In the genomic region with DNA sequence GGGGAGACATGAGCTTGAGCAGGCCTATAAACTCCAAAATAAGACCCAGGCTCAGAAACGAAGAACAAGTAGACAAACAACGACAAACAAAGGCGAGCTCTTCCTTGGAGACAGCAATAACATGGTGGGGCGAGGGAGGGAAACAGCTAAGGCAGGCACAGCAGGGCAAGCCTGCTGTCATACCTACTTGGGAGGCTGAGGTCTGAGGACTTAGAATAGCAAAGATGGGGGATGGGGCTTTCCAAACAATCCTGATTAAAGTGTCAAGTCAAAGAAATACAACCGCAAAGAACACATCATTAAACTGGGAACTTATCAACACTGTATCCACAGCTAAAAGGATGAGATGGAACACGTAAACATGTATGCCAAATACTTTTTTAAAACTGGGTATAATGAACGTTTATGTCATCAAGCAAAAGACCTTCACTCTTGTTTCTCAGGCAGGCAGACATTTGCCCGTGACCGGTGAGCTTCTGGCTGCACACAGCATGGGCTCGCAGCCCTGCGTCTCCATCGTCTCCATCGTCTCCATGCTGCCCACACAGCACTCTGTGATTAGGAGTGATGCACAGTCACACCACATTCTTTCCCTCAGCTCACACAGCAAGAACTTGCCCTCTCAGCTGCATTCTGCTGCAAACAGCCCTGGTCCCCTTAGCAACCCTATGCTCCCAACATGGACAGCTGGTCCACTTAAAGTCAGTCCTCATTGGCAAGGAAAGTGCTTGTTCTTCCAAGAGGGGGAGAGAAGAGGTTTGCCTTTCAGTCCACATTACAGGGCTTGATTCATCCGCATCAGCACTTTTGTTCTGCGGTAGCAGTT, we compare ENCODE assay signal across 8 mouse cellular contexts. TPM values are rescaled to one million over a fixed set of nuclear protein-coding genes. Genes with fewer than 3 reads are reported as not detected.
DNase-seq lines count a peak whose midpoint lies in the region; ATAC-seq lines count a peak whose summit lies in the region.

No protein-coding gene starts in this region.

- H3K27ac ChIP-seq in forebrain, embryonic 13.5 days, result peak overlapping the region; percentile 26
- H3K27ac ChIP-seq in midbrain, embryonic 14.5 days (replicated peaks; ENCODE audit: low read depth, low read length), result peak overlapping the region; percentile 68

- no peak overlapping the region for H3K4me2 ChIP-seq in forebrain, embryonic 13.5 days
- no peak overlapping the region; the same call in 1 of the 2 replicates for H3K4me2 ChIP-seq in midbrain, embryonic 14.5 days (ENCODE audit: low read length)

- peaks cover 76% of the 10 kb centered on the region for H3K36me3 ChIP-seq in megakaryocyte, embryonic 14.5 days (replicated peaks; ENCODE audit: low read length)
- peaks cover 15% of the 10 kb centered on the region for H3K36me3 ChIP-seq in forebrain, embryonic 13.5 days (ENCODE audit: poor library complexity, severe bottlenecking)
- no peaks in the 10 kb centered on the region for H3K36me3 ChIP-seq in midbrain, embryonic 14.5 days (ENCODE audit: control insufficient read depth, insufficient read depth, low read length)

- no peaks in the 10 kb centered on the region for H3K9me3 ChIP-seq in megakaryocyte, embryonic 14.5 days
- H3K9me3 ChIP-seq in forebrain, embryonic 13.5 days (replicated peaks), result no peaks in the 10 kb centered on the region
- H3K9me3 ChIP-seq in midbrain, embryonic 14.5 days (ENCODE audit: control insufficient read depth, low read length), result no peaks in the 10 kb centered on the region

- ATAC-seq in megakaryocyte, adult 5-6 weeks (ENCODE audit: poor library complexity, severe bottlenecking), result no peak
- ATAC-seq in forebrain, embryonic 13.5 days, result peak; percentile 88
- ATAC-seq in midbrain, embryonic 14.5 days (ENCODE audit: low FRiP score, low TSS enrichment), result peak; percentile 73; the same call in 1 of the 2 replicates
- no peak for ATAC-seq in activated CD4-positive, CD25-positive, alpha-beta regulatory T cell, adult 4 months

- DNase-seq in heart, postnatal 4 days, result peak; percentile 53
- DNase-seq in layer of hippocampus, postnatal 36 days, result peak; percentile 17 to 32
- DNase-seq in midbrain, embryonic 14.5 days, result peak; percentile 70
- no peak for DNase-seq in ovary, postnatal 14 days (ENCODE audit: low spot score)

- peak overlapping the region; percentile 79 for H3K4me3 ChIP-seq in megakaryocyte, embryonic 14.5 days (replicated peaks)
- H3K4me3 ChIP-seq in forebrain, embryonic 13.5 days, result no peak overlapping the region
- H3K4me3 ChIP-seq in midbrain, embryonic 14.5 days (replicated peaks; ENCODE audit: low read depth, low read length), result no peak overlapping the region

- H3K9ac ChIP-seq in forebrain, embryonic 13.5 days, result peak overlapping the region; percentile 30; the same call in 1 of the 2 replicates
- H3K9ac ChIP-seq in midbrain, embryonic 14.5 days (replicated peaks; ENCODE audit: low read length), result no peak overlapping the region

- peaks cover 80% of the 10 kb centered on the region for H3K4me1 ChIP-seq in megakaryocyte, embryonic 14.5 days
- H3K4me1 ChIP-seq in forebrain, embryonic 13.5 days, result peaks cover 18% of the 10 kb centered on the region
- H3K4me1 ChIP-seq in midbrain, embryonic 14.5 days (ENCODE audit: control insufficient read depth, insufficient read depth, low read length), result peaks cover 14% of the 10 kb centered on the region; the same call in 1 of the 2 replicates

- no peaks in the 10 kb centered on the region for H3K27me3 ChIP-seq in megakaryocyte, embryonic 14.5 days (replicated peaks)
- no peaks in the 10 kb centered on the region for H3K27me3 ChIP-seq in forebrain, embryonic 13.5 days
- no peaks in the 10 kb centered on the region for H3K27me3 ChIP-seq in midbrain, embryonic 14.5 days (ENCODE audit: control insufficient read depth, insufficient read depth, low read length)

- WGBS in forebrain, embryonic 13.5 days, result 53% methylated on average over 15 of the region's 15 CpGs
- WGBS in midbrain, embryonic 14.5 days, result 18% methylated on average over 15 of the region's 15 CpGs

RNA-seq across cellular contexts. Expression of a gene that starts 31.1 kb away (rescaled TPM):
- 3.6 and 19.1 TPM in 2 replicates for polyA plus RNA-seq in megakaryocyte, embryonic 14.5 days (2012; ENCODE audit: insufficient read depth, low replicate concordance)
- 265 and 283 TPM in 2 replicates for total RNA-seq in megakaryocyte, adult 5-6 weeks (2015)
- total RNA-seq in megakaryocyte, adult 5-6 weeks (2017), result 250 and 266 TPM in 2 replicates
- polyA plus RNA-seq in forebrain, embryonic 13.5 days (2015; fragmentation: Nextera tagmentation; extraction: Ambion mirVana), result 281 and 294 TPM in 2 replicates
- total RNA-seq in heart, postnatal 4 days (2021), result 100 to 1,000 TPM; 188 to 195 TPM
- total RNA-seq in layer of hippocampus, postnatal 36 days (2021), result 100 to 1,000 TPM; 184 to 188 TPM
- polyA plus RNA-seq in midbrain, embryonic 14.5 days (2014; fragmentation: Nextera tagmentation; extraction: Ambion mirVana), result 255 and 277 TPM in 2 replicates
- 100 to 1,000 TPM; 244 to 245 TPM for polyA plus RNA-seq in activated CD4-positive, CD25-positive, alpha-beta regulatory T cell, adult 4 months (2017; shearing (Covaris generic))

RNA-seq across cellular contexts. Expression of a gene that starts 49.6 kb away (rescaled TPM):
- polyA plus RNA-seq in megakaryocyte, embryonic 14.5 days (2012; ENCODE audit: insufficient read depth, low replicate concordance), result not detected in 2 replicates
- not detected in 2 replicates for total RNA-seq in megakaryocyte, adult 5-6 weeks (2015)
- total RNA-seq in megakaryocyte, adult 5-6 weeks (2017), result not detected in 2 replicates
- not detected in 2 replicates for polyA plus RNA-seq in forebrain, embryonic 13.5 days (2015; fragmentation: Nextera tagmentation; extraction: Ambion mirVana)
- 100 to 1,000 TPM; 102 to 106 TPM for total RNA-seq in heart, postnatal 4 days (2021)
- total RNA-seq in layer of hippocampus, postnatal 36 days (2021), result under 1 TPM in 1 of 2 experiments, not detected in 1; 0.25 TPM
- polyA plus RNA-seq in midbrain, embryonic 14.5 days (2014; fragmentation: Nextera tagmentation; extraction: Ambion mirVana), result not detected in 2 replicates
- not detected for polyA plus RNA-seq in activated CD4-positive, CD25-positive, alpha-beta regulatory T cell, adult 4 months (2017; shearing (Covaris generic))

RNA-seq across cellular contexts. Expression of a gene that starts 53.6 kb away (rescaled TPM):
- 0.75 and 1.5 TPM in 2 replicates for polyA plus RNA-seq in megakaryocyte, embryonic 14.5 days (2012; ENCODE audit: insufficient read depth, low replicate concordance)
- 22.9 and 25.0 TPM in 2 replicates for total RNA-seq in megakaryocyte, adult 5-6 weeks (2015)
- 9.8 and 10.5 TPM in 2 replicates for total RNA-seq in megakaryocyte, adult 5-6 weeks (2017)
- 16.0 and 19.7 TPM in 2 replicates for polyA plus RNA-seq in forebrain, embryonic 13.5 days (2015; fragmentation: Nextera tagmentation; extraction: Ambion mirVana)
- 10 to 100 TPM; 23.5 to 25.6 TPM for total RNA-seq in heart, postnatal 4 days (2021)
- total RNA-seq in layer of hippocampus, postnatal 36 days (2021), result 10 to 100 TPM; 35.5 to 37.6 TPM
- 25.4 and 30.3 TPM in 2 replicates for polyA plus RNA-seq in midbrain, embryonic 14.5 days (2014; fragmentation: Nextera tagmentation; extraction: Ambion mirVana)
- 10 to 100 TPM in 1 of 2 experiments, 1 to 10 TPM in 1; 9.9 to 10.1 TPM for polyA plus RNA-seq in activated CD4-positive, CD25-positive, alpha-beta regulatory T cell, adult 4 months (2017; shearing (Covaris generic))

Comparison
In these comparisons a context has a peak if more than half of its experiments do, and no peak if none do; other contexts are left out.
1. ATAC-seq: peak in forebrain, embryonic 13.5 days (single experiment) and midbrain, embryonic 14.5 days (single experiment); none in megakaryocyte, adult 5-6 weeks (single experiment) and activated CD4-positive, CD25-positive, alpha-beta regulatory T cell, adult 4 months (single experiment).
2. RNA of a gene that starts 31.1 kb away (polyA plus RNA-seq): 281 to 294 TPM in forebrain, embryonic 13.5 days, 255 to 277 TPM in midbrain, embryonic 14.5 days and 244 to 245 TPM in activated CD4-positive, CD25-positive, alpha-beta regulatory T cell, adult 4 months; 3.6 to 19.1 TPM in megakaryocyte, embryonic 14.5 days; every median in the first group is over 10 times any median in the second.